Mouse (Mus musculus) heart, postnatal 25 days (tissue): ENCODE results near the gene Acaca. TPM values are rescaled to one million over a fixed set of nuclear protein-coding genes. Genes with fewer than 3 reads are reported as not detected.
A peak's percentile ranks its signal among the peaks of the same experiment; 100 is the strongest.

Experiments used
- DNase-seq: peaks from one replicate; pipeline ENCODE4 v3.0.0; 2022; ENCODE audit warnings: low spot score
- intact Hi-C: fragments of 180-260 bp; cut with DNase I; formaldehyde crosslinking; loops from one replicate; pipeline ENCODE4 v1.15.1; 2025
- total RNA-seq, 2 experiments: library from RNA; stranded (reverse); gene quantifications; 2 replicates each; pipeline ENCODE4 v1.2.3; 2021

The Acaca gene
- 10 to 100 TPM; 16.5 to 22.1 TPM for total RNA-seq

DNA sequence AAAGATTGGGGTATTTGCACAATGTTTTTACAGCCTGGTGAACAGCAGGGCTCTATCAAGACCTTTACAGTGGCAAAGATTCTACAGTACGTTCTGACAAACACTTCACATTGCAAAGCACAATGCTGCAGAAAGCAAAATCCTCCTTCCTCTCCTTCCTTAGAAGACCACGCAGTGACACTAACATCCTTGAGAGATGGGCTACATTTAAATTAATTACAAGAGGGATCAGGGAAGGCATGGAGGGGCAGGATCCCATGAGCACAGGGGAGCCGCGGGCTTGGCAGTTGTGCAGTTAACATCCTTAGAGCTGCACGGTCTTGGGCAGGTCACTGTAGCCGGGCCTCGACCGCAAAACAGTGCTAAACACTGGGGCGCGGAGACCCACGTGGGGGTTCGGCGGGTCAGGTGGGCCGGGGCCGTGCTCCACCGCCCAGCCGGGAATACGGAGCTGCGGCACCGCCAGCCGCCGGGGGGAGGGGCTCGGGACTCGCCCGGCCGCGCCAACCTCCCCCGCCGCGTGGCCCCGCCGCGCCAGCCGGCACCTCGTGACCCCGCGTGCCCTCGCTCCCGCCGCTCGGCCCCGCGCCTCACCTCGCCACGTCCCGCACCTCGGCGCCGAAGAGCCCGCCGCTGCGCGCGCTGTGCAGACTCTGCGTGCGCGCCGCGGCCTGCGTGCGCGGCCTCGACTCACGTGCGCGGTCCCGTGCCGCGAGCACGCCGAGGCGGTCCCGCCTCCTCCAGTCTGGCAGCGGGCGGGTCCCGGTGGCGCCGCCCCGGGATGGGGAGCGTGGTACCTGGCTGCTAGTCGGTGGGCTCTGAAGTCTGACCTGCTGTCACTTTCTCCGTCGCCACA is at the start of gene Acaca, which contains the start of gene Tada2a:
Gene Acaca (plus strand): TSS at position 730 of the 856 bp plus-strand sequence.
Gene Tada2a (minus strand): TSS at position 658 of the 856 bp plus-strand sequence.
- intact Hi-C loops, result loop anchor here (1.0 kb wide), 1 partner anchor 61 kb away; no protein-coding TSS in a partner anchor
- peak; percentile 46 for DNase-seq

DNA sequence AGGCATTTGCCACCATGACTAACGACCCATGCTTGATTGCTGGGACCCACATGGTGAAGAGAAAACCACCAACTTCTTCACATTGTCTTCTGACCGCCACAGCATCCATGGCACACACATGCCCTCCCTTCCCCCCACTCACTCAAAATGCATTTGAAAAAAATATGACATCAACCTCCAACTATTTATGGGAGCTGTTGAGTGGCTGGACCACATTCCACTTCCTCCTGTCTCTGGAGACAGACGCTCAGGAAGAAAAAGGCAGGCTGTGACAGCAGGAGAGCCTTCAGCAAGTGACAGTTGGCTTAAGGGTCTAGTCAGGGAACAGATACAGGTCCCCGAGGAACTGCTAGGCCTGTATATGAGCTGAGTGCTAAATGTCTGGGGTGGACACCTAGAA is 49.6 kb upstream of the Acaca start:
- no peak for DNase-seq
- intact Hi-C loops, result no loop called here

DNA sequence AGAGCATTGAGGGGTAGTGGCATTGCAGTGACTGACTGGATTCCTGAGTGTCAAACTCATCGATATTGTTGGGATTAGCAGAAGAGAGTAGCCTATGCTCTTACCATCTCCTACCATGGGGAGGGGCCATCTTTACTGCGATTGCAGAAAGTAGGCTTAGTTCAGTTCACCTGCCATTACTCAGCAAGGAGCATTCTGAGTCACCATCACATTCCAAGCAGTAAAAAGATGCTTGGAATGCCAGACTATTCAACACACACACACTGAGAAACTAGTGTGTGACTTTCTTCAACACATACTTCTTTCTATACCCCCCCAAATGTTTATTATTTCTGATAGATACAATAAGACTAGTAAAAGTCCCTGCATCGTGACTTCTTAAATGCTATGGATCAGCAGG is 49.1 kb upstream of the Acaca start:
- no peak for DNase-seq
- intact Hi-C loops, result no loop called here

DNA sequence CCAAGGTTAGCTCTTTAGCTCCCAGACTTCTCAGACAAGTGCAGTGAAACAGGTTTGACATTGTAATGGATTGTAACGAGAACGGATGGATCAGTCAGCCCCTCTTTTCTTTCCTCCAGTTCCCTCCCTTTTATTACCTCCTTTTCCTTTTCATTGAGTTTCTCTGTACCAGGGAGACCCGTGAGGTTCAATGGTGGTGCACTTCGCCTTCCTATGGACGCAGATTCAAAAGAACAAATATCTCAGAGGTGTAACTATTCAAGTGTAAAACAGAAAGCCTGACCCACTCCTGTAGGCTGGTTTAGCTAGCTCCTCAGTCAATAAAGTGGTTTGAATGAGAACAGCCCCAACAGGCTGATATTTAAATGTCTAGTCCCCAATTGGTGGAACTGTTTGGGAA is 47.6 kb upstream of the Acaca start:
- DNase-seq, result no peak
- intact Hi-C loops, result no loop called here

DNA sequence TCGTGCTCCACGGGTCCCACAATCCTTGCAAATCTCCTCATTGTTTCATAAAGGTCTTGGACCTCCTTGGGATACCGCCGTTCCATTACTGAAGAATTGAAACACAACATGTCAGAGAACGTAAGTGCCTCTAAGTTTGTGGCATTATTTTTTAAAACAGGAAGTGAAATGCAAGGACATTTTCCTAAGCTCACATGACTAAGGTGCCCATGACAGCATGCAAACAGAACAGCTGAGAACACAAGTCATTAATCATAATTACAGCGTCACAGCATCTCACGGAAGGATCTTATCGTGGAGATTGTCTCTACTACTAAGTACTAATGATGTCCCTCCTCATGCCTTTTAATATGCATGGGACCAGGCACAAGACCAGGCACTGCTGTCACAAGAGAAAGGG is 38.9 kb upstream of the Acaca start:
- intact Hi-C loops, result no loop called here
- no peak for DNase-seq

DNA sequence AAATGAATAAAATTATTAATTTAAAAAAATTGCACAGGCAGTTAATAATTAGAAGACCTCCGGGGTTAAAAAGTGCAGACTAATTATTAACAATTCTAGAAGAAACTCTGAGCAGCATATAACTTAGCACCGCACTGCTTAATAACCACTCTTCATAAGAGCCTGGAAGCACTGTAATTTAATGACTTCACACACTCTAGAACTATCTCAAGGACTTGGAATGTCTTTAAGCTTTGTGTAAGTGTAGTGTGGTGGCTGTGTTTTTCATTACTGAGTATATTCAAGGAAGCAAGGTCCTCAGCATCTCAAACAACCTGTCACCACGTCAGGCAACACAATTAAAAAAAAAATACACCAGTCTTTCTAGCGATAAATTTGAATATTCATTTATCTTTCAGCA is 34.4 kb upstream of the Acaca start:
- no peak for DNase-seq
- intact Hi-C loops, result no loop called here

DNA sequence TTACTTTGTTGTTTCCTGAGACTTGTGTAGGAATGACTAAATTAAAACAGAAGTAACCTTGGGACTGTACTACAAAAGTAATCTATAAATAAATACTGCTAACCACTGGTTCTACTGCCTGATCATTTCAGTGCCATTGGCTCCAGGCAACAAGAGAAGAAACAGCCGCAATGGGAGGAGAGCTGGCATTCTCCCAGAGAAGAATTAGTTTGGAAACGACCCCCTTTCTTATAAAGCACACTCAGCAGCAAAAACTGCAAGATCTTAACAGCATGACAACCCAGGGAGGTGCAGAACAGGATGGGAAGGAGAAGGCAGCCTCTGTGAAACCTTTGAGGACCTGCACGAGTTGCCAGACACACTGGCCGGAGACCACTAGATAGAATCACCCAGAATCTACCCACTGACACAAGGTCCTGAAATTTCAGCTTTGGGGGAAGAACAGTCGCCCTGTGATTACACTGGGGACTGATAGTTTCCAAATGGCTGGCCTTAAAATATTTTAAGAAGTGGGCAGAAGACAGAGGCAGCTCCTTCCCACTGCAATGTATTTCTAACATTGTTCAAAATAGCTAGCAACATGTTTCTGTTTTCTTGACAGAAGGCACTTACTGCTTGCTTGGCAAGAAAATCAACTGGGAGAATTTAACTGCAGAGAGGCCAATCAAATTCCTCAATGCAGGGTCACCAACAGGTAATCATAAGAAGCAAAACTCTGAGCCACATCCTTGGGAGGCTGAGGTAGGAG is 32.0 kb upstream of the Acaca start:
- intact Hi-C loops, result no loop called here
- no peak for DNase-seq

DNA sequence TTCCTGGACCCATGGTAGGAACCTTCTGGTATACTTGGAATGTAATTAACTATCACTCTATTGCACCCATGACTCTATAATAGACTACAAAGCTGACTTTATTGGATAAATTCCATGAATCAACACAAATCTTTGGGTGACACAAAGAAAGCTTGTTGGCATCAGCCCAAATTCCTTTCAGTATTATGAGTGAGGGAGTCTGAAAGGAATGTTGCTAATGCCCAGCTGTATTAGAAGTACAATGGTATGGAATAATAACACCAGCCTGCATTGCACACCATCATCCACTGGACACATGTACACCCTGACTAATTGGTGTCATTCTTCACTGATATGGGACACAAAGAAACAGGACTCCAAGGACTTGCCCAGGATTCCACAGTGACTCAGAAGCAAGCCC is 28.3 kb upstream of the Acaca start:
- intact Hi-C loops, result no loop called here
- DNase-seq, result no peak

DNA sequence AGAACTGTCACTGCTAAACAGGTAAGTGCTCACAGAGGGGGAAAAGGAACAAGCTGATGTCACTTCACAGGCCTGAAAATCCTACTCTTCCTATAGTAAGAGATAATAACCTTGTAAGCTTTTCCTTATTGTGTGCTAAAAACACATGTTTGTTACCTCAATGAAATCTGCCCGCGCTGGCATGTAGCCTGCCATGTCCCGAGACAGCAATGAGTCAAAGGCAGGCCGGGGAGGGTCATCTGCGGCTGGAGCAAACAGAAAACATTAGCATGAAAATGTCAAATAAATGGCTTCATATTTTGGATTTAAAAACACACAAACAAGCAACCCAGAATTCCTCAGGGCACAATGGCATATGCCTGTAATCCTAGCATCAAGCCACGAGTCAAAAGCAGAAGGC is 25.4 kb upstream of the Acaca start:
- intact Hi-C loops, result no loop called here
- DNase-seq, result no peak

DNA sequence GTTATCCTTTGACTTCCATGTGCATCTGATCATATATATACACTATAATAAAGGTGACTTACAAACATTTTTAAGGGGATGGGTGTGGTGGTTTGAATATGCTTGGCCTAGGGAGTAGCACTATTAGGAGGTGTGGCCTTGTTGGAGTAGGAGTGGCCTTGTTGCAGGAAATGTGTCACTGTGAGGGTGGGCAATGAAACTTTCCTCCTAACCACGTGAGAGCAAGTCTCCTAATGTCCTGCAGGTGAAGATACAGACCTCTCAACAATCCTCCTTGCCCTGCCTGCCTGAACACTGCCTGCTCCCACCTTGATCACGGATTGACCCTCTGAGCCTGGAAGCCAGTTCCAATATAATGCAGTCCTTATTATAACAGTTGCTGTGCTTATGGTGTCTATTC is 22.3 kb upstream of the Acaca start:
- DNase-seq, result no peak
- intact Hi-C loops, result no loop called here

DNA sequence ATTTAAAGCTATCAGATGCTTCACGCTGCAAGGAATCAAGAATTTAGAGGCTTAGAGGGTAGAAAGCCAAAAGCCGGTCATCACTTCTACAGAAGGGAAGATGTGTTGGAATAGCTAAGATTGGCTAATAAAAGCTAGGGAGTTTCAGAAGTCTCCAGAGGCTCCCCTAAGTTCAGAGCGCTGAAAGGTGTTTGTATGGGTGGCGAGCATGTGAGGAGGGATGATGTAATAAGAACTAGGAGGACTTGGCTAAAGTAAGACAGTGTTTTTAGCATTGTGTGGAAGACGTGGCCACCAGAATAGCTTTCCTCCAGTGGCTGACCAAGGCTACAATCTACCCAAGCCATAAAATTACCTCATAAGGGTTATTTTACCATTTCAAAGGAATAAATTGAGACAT is 15.8 kb upstream of the Acaca start:
- intact Hi-C loops, result no loop called here

DNA sequence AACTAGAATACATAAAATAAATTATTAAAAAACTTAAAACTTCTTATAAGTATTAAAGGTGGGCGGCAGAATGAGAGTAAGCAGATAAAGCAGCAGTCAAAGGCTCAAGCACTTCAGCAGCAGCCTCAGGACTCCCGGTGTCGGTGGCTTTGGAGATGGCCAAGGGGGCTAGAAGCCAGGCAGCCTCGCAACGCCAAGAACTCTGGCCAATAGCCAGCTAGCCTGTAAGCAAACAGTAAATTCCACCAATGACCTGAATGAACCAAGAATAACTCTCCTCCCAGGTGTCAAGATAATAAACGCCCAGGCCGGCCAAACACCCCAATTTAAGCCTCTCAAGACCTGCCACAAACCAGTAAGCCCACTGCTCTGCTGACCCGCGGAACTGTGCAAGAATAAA is 13.8 kb upstream of the Acaca start:
- intact Hi-C loops, result no loop called here
- no peak for DNase-seq

More for the DNA sequence above, 15.8 kb upstream of the Acaca start:
- no peak for DNase-seq

DNA sequence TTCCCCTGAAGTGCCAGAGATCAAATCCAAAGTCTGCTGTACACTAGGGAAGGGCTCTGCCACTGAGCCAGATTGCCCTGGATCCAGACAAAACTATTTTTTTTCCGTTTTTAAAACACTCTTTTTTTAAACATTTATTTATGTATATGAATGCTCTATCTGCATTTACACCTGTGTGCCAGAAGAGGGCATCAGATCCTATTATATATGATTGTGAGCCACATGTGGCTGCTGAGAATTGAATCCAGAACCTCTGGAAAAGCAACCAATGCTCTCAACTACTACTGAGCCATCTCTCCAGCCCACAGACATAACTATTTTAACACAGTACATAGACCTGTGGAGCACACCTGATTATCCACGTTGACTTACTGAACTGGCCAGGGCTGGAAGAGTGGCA is 13.3 kb upstream of the Acaca start:
- intact Hi-C loops, result no loop called here
- DNase-seq, result no peak

DNA sequence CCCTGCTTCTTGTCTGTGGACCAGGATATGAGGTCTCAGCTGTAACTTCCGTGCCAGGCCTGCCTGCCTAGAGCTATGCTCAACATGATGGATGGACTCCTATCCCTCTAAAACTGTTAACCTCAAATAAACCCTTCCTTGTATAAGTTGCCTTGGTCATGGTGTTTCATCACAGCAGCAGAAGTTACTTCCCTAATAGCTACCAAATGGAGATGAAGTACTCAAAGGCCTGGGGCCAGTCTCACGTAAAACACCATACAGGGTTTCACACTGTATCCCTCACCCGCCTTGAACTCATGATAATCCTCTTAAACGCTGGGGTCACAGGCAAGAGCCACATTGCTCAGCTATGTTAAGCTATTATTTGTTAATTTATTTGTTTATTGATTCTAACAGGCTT is 12.0 kb upstream of the Acaca start:
- no peak for DNase-seq
- intact Hi-C loops, result no loop called here

DNA sequence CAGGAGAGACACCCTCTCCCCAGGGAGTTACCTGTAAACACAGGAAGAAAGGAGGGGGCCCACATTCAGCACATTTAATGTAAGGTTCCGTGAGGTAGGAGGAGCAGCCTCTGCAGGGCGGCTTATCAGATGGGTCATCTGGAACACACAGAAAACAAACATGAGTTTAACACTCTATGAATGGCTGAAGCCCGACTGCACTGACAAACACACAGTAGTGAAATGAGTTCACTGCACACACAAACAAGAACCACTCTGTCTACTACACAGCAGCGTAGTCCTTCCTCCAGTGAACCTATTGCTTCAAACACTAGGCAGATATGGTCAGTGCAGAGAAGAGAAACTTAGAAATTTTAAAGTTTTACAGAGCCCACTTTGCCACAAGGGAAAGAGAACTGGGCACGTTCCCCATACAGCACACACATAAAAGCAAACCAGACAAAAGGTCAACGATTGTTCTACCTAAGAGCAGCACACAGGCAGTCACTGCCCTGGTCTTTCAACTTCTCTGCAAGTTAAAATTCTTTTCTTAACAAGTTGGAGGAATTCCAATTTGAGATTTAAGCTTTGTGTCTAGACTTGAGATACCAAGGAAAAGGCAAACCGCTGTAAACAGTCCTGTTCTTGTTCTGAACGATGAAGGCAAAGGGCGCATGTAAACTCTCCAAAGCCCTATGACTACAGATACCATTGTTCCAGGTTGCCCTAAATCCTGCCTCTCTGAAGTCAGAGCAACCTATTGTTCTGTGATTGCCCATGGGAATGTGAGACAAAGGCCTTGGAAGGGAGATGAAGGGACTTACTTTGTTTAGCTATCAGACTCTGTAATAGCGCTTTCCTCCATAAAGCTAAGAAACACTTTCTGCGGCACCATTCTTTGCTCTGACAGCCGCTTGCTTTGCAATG is 8.2 kb upstream of the Acaca start:
- intact Hi-C loops, result no loop called here
- no peak for DNase-seq

DNA sequence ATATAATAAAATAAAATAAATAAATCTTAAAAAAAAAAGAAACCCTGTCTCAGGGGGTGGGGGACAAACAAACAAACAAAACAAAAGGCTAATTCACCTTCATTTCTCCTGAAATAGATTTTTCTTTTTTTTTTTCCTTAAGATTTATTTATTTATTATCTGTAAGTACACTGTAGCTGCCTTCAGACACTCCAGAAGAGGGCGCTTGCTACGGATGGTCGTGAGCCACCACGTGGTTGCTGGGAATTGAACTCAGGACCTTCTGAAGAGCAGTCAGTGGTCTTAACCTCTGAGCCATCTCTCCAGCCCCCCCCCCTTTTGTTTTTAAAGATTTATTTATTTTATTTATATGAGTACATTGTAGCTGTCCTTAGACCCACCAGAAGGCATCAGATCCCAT is 1.5 kb upstream of the Acaca start:
- intact Hi-C loops, result no loop called here
- no peak for DNase-seq

DNA sequence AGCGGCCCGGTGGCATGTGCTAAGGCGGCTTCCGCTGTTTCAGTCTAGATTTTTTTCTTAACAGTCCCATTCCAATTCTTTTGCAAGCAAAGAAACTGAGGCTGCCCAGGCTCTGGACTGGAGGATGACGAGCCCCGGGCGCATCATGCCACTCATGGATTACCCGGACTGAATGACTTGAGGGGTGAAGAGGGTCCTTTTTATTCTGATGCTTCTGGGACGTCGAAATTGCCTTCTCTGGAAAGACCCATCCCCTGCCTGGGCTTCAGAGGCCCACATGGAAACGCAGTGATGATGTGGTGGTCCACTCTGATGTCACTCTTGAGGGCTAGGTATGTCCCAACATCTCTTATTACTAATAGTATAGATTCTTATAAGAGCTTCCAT is 320 bp downstream of the Acaca start:
- no peak for DNase-seq
- intact Hi-C loops, result loop anchor here (1.0 kb wide), 1 partner anchor 61 kb away; no protein-coding TSS in a partner anchor

DNA sequence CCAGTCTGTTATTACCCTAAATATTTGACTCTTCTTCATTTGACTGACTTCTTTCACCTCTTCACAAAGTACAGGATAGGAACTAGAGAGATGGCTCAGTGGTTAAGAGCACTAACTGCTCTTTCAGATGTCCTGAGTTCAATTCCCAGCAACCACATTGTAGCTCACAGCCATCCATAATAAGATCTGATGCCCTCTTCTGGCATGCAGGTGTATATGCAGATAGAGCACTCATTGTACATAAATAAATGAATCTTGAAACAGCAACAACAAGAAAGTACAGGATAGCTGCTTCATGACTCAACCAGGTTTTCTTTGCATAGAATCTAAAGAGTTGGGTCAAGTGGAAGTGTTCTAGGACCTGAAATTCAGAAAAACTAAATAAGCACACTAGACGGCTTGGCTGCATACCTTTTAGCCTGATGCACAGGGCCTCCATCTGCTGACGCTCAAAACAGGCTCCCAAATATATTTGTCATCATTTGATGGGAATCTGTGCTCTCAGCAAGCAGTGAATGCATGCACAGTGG is 4.9 kb downstream of the Acaca start:
- intact Hi-C loops, result no loop called here
- DNase-seq, result no peak

DNA sequence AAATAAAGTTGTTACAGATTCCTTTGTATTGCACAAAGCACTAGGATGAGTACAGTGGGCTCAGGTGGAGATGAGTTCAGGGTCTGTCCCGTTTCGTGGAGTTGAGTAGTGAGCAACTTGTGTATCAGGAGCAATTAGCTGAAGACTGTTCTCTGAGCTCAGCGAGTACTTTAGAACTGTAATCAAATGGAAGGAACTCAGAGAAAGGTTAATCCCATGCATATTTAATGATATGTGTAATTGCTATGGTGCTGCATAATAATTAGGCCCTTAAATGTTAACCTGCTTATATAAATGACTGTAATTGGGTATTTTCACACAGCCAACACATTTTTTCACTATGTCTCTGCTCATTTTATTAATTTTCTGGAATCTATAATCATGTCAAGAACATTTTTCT is 7.0 kb downstream of the Acaca start:
- intact Hi-C loops, result no loop called here
- no peak for DNase-seq

DNA sequence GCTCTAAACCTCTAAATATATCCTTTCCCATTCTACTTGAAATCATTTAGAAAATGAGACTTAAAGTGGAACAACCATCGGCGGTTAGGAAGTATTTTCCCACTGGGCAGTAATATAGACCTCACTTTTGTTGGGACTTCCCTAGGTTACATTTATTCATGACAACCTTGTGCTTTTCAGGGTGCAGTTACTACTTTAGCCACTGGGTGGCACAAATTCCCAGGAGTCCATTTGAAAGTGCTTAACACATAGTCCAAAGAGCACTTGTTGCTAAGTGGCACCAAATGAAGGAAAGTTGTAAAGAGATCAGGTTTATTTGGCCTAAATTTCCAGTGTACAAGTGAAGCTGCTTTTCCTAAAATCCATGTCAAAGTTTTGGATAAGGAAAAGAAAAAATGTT is 12.3 kb downstream of the Acaca start:
- intact Hi-C loops, result no loop called here
- DNase-seq, result no peak
